ENCODE assay signal across 9 mouse cellular contexts in genomic region chr5:74094841-74095437, GRCm38 (mm10). TPM values are rescaled to one million over a fixed set of nuclear protein-coding genes. Genes with fewer than 3 reads are reported as not detected.
DNase-seq lines count a peak whose midpoint lies in the region; ATAC-seq and TF ChIP-seq lines count a peak whose summit lies in the region.
"Had no signal": no experiment of that assay in that cellular context is flagged by ENCODE, and none has a peak within 500 bp of the region (broad histone marks: within the 10 kb centered on the region; RNA-seq: fewer than 3 reads in every experiment).

No protein-coding gene starts in this region.

- no peak for TF ChIP-seq EP300 in stomach, postnatal 0 days (optimal IDR thresholded peaks at IDR 0.05)

- peak overlapping the region; percentile 93 for H3K4me3 ChIP-seq in stomach, embryonic 14.5 days (ENCODE audit: low read depth, low read length)
- H3K4me3 ChIP-seq in stomach, postnatal 0 days (ENCODE audit: low read depth, low read length), result no peak overlapping the region
- no peak overlapping the region for H3K4me3 ChIP-seq in forebrain, embryonic 14.5 days (ENCODE audit: low read depth, low read length)
- H3K4me3 ChIP-seq in liver, embryonic 12.5 days, result peak overlapping the region; percentile 86

- peak overlapping the region; percentile 83 for H3K4me2 ChIP-seq in stomach, embryonic 14.5 days (replicated peaks; ENCODE audit: low read depth, low read length)
- no peak overlapping the region; the same call in 1 of the 2 replicates for H3K4me2 ChIP-seq in stomach, postnatal 0 days (replicated peaks; ENCODE audit: low read depth)
- H3K4me2 ChIP-seq in forebrain, embryonic 14.5 days (ENCODE audit: low read length), result peak overlapping the region; percentile 83
- H3K4me2 ChIP-seq in liver, embryonic 12.5 days, result peak overlapping the region; percentile 86

- WGBS in stomach, embryonic 14.5 days, result 86% methylated on average over 8 of the region's 8 CpGs
- 86% methylated on average over 8 of the region's 8 CpGs for WGBS in stomach, postnatal 0 days
- WGBS in forebrain, embryonic 14.5 days, result 87% methylated on average over 8 of the region's 8 CpGs
- WGBS in liver, embryonic 12.5 days (ENCODE audit: insufficient replicate concordance), result 66% methylated on average over 8 of the region's 8 CpGs

- H3K27me3 ChIP-seq in stomach, embryonic 14.5 days (ENCODE audit: control insufficient read depth, insufficient read depth, low read length), result no peaks in the 10 kb centered on the region
- H3K27me3 ChIP-seq in stomach, postnatal 0 days (ENCODE audit: control insufficient read depth, insufficient read depth, low read length), result no peaks in the 10 kb centered on the region
- no peaks in the 10 kb centered on the region for H3K27me3 ChIP-seq in forebrain, embryonic 14.5 days (replicated peaks; ENCODE audit: control insufficient read depth, insufficient read depth, low read length)
- no peaks in the 10 kb centered on the region for H3K27me3 ChIP-seq in liver, embryonic 12.5 days (replicated peaks)

- no peak for ATAC-seq in stomach, embryonic 14.5 days (ENCODE audit: insufficient number of reproducible peaks, insufficient read depth, low FRiP score, low read depth)
- no peak for ATAC-seq in stomach, postnatal 0 days (ENCODE audit: low FRiP score, low TSS enrichment)
- no peak for ATAC-seq in forebrain, embryonic 14.5 days
- ATAC-seq in liver, embryonic 12.5 days, result no peak

- peaks cover 8% of the 10 kb centered on the region; the same call in 1 of the 2 replicates for H3K36me3 ChIP-seq in stomach, embryonic 14.5 days (ENCODE audit: control insufficient read depth, insufficient read depth, low read length)
- 0 out of 2 replicates have a peak, but pooled peaks cover 3% of the 10 kb centered on the region for H3K36me3 ChIP-seq in stomach, postnatal 0 days (ENCODE audit: control insufficient read depth, insufficient read depth, low read length)
- H3K36me3 ChIP-seq in forebrain, embryonic 14.5 days (ENCODE audit: control insufficient read depth, insufficient read depth, low read length), result peaks cover 30% of the 10 kb centered on the region
- peaks cover 27% of the 10 kb centered on the region for H3K36me3 ChIP-seq in liver, embryonic 12.5 days

- no peak for TF ChIP-seq CTCF in stomach, postnatal 0 days (IDR thresholded peaks at IDR 0.05; ENCODE audit: low read depth)

- H3K9me3 ChIP-seq in stomach, embryonic 14.5 days (ENCODE audit: control insufficient read depth, low read depth, low read length), result no peaks in the 10 kb centered on the region
- no peaks in the 10 kb centered on the region for H3K9me3 ChIP-seq in stomach, postnatal 0 days (ENCODE audit: control insufficient read depth, low read length)
- H3K9me3 ChIP-seq in forebrain, embryonic 14.5 days (replicated peaks; ENCODE audit: control insufficient read depth, low read length), result no peaks in the 10 kb centered on the region
- no peaks in the 10 kb centered on the region for H3K9me3 ChIP-seq in liver, embryonic 12.5 days (replicated peaks)

- H3K4me1 ChIP-seq in stomach, embryonic 14.5 days (ENCODE audit: control insufficient read depth, insufficient read depth, low read length), result peaks cover 5% of the 10 kb centered on the region; the same call in 1 of the 2 replicates
- no peaks in the 10 kb centered on the region for H3K4me1 ChIP-seq in stomach, postnatal 0 days (replicated peaks; ENCODE audit: control insufficient read depth, insufficient read depth)
- H3K4me1 ChIP-seq in forebrain, embryonic 14.5 days (ENCODE audit: control insufficient read depth, insufficient read depth, low read length), result peaks cover 9% of the 10 kb centered on the region
- peaks cover 25% of the 10 kb centered on the region for H3K4me1 ChIP-seq in liver, embryonic 12.5 days

- DNase-seq in stomach, postnatal 0 days (ENCODE audit: low spot score), result no peak
- no peak for DNase-seq in forebrain, embryonic 14.5 days (ENCODE audit: low spot score)
- DNase-seq in adrenal gland, adult 8-10 months, result no peak
- no peak for DNase-seq in frontal cortex, postnatal 10 days (ENCODE audit: low spot score in 2 of 2)
- DNase-seq in embryo, embryonic 9.5 days (ENCODE audit: extremely low spot score), result no peak
- DNase-seq: embryo, embryonic 11 days; kidney, postnatal 14 days had no signal

- no peak overlapping the region for H3K27ac ChIP-seq in stomach, embryonic 14.5 days (ENCODE audit: low read length)
- no peak overlapping the region for H3K27ac ChIP-seq in stomach, postnatal 0 days (replicated peaks)
- no peak overlapping the region for H3K27ac ChIP-seq in forebrain, embryonic 14.5 days (ENCODE audit: low read depth, low read length)
- H3K27ac ChIP-seq in liver, embryonic 12.5 days, result peak overlapping the region; percentile 84

- H3K9ac ChIP-seq in stomach, embryonic 14.5 days (replicated peaks; ENCODE audit: low read depth, low read length), result no peak overlapping the region
- no peak overlapping the region for H3K9ac ChIP-seq in stomach, postnatal 0 days (ENCODE audit: low read length)
- no peak overlapping the region for H3K9ac ChIP-seq in forebrain, embryonic 14.5 days (ENCODE audit: low read length)
- H3K9ac ChIP-seq in liver, embryonic 12.5 days, result peak overlapping the region; percentile 92; the same call in 1 of the 2 replicates

RNA-seq across cellular contexts. Expression of gene Usp46, which starts 26.7 kb away (rescaled TPM):
- polyA plus RNA-seq in stomach, embryonic 14.5 days (2014; fragmentation: Nextera tagmentation; extraction: Ambion mirVana), result 41.6 and 48.1 TPM in 2 replicates
- 18.7 and 20.0 TPM in 2 replicates for polyA plus RNA-seq in stomach, postnatal 0 days (2015; fragmentation: Nextera tagmentation; extraction: Ambion mirVana)
- polyA plus RNA-seq in forebrain, embryonic 14.5 days (2014; fragmentation: Nextera tagmentation; extraction: Ambion mirVana), result 31.8 and 41.6 TPM in 2 replicates
- 29.5 and 31.8 TPM in 2 replicates for polyA plus RNA-seq in liver, embryonic 12.5 days (2016; fragmentation: Nextera tagmentation; extraction: Ambion mirVana)
- 10 to 100 TPM; 35.5 to 44.5 (median 40.4) TPM for total RNA-seq in adrenal gland, adult 8-10 months (2022)

Comparison
In these comparisons a context has a peak if more than half of its experiments do, and no peak if none do; other contexts are left out.
1. H3K4me3 ChIP-seq: peak in stomach, embryonic 14.5 days (single experiment) and liver, embryonic 12.5 days (single experiment); none in stomach, postnatal 0 days (single experiment) and forebrain, embryonic 14.5 days (single experiment).